Mouse (Mus musculus) mature B cell (primary cell): ENCODE results near the gene Cep95.
"Not testable (repeated sequence)": the region's sequence is repeated elsewhere in the genome, so short reads cannot be mapped to it uniquely, and the experiment has no call there.

ENCODE experiments used
- in situ Hi-C: fragments of 300-500 bp; cut with MboI; formaldehyde crosslinking; loops from 2 replicates; pipeline ENCODE4 v1.14.3; 2019

The Cep95 gene

DNA sequence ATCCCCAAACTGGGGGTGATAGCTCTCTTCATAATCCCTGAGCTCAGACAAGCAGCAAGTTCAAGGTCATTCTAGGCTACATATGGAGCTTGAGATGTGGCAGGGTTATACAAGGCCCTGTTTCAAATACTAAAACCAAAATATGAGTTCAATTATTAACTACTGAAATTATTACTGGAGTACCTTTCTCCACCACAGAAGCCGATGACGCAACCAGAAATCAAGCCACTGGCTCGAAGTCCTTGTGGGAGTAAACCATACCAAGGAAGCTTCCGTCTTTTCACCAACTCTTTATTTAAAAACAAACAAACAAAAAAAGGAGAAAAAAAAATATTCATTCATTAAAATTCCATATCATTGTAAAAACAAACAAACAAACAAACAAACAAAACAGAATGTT, 12.1 kb upstream of the Cep95 start:
- in situ Hi-C loops: no loop called here

DNA sequence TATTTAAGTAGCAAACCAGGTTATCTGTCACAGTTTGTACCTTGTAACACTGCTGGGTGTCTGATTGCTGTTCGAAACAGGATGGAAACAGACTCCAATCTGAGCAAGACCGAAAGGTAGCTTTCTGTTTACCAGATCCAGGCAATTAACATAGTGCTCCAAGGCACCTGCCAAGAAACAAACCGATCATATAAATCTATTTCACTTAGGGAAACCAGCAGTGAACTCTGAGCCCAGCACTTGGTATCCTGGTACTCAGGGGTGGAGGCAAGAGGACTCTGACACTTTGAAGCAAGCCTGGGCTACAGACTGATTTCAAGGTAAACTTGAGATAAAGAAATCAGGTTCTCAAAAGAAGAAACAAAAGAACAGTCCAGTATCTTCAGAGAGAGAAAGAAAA, 11.7 kb upstream of the Cep95 start:
- in situ Hi-C loops: no loop called here

DNA sequence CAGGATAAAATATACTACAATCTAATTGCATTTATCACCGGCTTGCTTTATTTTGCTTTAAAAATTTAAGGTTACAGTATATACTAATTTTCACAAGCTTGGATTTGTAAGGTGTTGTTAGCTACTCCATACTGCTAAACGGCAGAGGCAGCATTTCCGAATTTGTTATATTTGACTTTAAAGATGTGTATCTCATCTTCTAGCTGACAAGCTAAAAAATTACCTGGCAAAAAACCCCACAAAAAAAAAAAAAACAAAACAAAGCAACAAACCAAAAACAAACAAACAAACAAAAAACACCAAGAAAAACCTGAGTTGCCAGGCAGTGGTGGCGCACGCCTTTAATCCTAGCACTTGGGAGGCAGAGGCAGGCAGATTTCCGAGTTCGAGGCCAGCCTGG, 10.9 kb upstream of the Cep95 start:
- in situ Hi-C loops: no loop called here

DNA sequence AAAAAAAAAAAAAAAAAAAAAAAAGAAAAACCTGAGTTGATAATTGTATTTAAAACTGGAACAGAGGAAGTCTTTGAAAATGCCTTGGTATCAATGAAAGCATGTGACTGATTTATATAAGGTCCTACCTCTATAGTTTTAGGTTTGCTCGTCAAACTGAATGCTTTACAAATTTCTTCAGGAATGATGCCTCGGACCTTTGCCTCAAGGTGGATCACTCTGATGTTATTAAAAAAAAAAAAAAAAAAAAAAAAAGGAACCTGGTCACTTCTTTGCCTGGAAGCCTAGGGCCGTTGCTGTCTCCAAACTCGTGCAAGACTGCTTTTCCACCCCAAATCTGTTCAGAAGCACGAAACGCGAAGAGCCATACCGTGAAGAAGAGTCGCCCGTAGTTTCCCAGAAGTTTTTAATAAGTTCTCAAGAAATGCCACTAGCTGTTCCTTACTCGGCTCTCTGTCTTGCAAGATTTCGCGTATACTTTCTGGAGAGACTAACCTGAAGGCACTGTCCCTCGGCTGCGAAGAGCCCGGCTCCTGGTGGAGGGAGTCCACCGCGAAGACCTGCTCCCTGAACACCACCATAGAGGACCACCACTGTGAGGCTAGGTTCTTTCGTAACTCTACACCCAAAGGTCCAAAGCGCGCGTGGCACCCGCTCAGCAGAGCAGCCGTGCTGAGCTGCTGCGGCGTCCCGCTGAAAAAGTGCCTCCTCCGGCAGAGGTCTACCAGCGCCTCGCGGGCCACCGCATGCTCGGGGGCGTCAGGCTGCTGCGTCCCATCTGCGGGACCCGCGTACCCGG, 10.3 kb upstream of the Cep95 start:
- in situ Hi-C loops: no loop called here

DNA sequence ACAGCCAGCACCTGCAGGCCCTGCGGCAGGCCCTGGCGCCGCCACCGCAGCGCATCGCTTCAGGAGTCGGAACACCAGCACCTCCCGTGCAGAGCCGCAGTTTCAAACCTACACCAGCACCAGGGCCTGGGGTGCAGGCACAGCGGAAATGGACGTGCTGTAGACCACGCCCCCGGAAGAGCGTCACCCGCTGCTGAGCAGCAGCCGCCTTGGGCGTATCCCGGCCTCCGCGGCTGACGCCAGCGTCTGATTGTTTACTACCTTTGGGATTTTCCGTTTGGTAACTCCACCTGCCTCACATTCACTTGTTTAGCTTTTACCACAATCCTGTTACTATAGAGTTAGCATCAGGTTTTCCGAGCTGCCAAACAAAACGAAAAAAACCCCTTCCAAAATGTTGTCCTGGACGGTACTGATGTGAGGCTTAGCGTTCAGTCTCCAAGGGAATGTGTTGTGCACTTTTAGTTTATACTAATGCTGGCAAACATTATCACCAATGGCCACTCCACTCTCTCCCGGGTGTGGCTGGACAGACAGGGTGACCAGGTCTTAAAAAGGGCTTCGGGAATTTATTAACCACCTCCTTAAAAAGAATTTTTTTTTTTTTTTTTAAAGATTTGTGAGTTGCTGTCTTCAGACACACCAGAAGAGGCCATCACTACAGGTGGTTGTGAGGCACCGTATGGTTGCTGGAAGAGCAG, 9.5 kb upstream of the Cep95 start, which contains the start of gene Polg2:
Gene Polg2, minus strand, starts transcription at position 150 of the 701 bp plus-strand sequence.
- in situ Hi-C loops: loop anchor here (5.0 kb wide), 1 partner anchor 32 kb away; no protein-coding TSS in a partner anchor

DNA sequence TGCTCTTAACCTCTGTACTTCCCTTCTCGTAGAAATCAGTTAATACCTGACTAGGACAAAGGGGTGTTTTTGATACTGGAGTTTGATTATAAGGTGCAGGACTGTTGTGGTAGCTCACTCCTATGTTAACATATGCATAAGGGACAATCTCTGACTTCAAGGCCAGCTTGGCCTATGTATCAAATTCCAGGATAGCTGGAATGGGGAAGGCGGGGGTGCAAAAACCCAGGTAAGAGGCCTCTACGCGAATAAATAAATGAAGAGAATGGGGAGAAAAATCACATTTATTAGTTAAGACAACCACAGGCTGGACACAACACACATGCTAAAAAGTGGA, 9.0 kb upstream of the Cep95 start:
- in situ Hi-C loops: loop anchor here (5.0 kb wide), 1 partner anchor 33 kb away; no protein-coding TSS in a partner anchor

DNA sequence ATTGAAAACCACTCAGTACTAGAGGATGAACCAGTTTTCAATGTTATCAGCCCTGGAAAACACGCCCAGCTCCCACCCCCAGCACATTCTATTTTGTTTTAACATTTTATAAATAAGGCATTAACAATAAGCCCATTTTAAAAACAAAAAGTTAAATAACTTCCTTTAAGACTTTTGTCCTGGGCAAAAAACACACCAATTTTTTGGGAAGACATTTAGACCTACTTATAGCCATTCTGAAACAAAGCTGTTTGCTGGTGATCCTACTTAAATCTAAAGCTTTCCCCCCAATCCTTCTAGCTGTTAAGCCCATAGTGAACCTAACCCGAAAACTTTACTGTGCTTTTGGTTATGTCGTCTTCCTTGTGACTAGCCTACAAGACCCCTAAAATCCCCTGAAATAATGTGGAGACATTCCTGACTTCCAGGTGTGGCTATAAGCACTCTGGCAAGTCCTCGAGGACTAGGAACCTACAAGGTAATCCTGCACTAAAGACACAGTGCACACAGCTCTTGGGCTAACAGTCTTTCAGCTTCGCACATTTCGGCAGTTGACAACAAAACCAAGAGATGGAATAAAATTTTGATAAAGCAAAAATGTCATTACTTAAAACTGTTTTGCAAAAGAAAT, 8.3 kb upstream of the Cep95 start:
- in situ Hi-C loops: loop anchor here (5.0 kb wide), 1 partner anchor 33 kb away; no protein-coding TSS in a partner anchor

DNA sequence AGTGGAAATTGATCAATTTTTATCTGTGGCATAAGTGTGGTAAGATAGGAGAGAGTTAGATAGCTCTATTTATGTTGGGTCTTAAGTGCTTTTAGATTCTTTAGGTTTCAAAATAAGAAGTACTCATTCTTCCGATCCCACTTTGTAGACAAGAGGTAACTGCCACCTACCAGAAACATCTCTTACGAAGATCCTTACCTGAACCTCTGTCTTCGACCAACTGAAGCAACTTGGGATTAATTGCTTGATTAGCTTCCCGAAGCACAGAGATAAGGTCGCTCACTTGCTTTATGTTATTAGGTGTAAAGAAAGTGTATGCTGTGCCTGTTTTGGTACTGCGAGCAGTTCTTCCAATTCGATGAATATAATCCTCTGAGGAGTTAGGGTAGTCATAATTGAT, 6.8 kb upstream of the Cep95 start:
- in situ Hi-C loops: loop anchor here (5.0 kb wide), 1 partner anchor 35 kb away; no protein-coding TSS in a partner anchor

DNA sequence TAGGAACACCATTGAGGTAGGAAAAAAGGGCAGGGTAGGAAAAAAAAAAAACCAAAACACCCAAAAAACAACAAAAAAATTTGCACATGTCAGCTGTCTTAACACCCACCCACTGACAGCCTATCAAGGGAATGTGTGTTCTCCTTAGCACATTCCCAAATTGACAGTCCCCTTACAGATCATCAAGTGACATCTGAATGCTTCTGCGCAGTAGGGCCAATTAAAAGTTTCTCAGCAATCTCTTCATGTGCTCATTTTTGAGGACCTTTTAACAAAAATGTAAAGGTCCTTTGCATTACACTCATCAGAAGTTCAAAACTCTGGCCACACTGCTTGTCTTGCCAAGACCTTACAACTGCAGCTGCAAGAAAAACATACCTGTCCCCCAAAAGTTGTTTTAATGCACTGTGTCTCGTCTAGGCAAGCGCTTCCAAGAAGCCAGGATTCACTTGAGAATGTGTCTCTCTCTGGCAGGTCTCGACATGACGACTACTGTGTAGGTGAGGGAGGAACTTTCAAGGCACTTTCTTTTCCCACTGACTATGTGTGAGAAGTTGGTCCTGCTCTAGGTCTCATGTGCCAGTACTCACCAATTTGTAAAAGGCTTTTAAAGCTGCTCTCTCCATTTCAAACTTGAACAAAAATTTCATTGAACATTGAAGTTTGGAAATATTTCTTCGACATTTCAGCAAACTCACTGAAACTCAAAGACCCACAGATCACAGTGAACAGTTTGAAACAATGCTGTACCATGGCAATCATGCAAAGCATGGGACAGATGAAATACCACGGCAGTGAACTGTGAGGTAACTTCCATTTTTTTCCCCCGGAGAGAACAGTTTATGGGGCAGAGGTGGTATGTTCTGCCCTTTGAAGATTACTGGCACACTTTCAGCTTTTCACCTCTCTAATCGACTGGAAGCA, 5.9 kb upstream of the Cep95 start:
- in situ Hi-C loops: loop anchor here (5.0 kb wide), 1 partner anchor 36 kb away; no protein-coding TSS in a partner anchor

DNA sequence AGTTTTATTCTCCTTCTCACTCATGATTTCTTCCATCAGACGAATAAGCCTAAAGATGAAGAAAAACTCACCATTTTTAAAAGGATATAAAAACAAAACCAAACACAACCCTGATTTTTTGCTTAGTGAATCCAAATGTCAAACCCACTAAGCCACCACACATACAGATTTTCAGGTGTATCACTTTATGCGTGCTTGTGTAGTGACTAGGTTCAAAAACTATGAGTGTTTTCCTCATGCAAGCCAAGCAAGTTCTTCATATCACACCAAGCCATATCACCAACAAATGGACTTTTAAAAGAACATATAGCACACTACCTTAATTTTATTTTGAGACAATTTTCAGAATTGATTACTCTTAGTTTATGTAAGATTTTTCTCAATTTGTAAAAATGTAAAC, 4.6 kb upstream of the Cep95 start:
- in situ Hi-C loops: loop anchor here (5.0 kb wide), 1 partner anchor 37 kb away; no protein-coding TSS in a partner anchor

DNA sequence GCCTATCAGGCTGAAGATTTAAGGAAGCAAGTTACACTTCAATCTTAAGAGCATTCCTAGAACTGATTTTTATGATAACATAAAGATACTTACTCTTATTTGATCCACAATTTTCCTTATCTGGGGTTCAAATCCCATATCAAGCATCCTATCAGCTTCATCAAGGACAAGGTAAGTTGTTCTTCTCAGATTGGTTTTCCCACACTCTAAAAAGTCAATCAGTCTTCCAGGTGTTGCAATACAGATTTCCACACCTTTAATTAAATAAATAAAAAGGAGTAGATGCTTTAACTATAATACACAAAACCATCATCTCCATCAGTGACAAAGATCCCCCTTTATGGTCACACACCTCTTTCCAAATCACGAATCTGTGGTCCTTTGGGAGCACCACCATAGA, 4.0 kb upstream of the Cep95 start:
- in situ Hi-C loops: no loop called here

DNA sequence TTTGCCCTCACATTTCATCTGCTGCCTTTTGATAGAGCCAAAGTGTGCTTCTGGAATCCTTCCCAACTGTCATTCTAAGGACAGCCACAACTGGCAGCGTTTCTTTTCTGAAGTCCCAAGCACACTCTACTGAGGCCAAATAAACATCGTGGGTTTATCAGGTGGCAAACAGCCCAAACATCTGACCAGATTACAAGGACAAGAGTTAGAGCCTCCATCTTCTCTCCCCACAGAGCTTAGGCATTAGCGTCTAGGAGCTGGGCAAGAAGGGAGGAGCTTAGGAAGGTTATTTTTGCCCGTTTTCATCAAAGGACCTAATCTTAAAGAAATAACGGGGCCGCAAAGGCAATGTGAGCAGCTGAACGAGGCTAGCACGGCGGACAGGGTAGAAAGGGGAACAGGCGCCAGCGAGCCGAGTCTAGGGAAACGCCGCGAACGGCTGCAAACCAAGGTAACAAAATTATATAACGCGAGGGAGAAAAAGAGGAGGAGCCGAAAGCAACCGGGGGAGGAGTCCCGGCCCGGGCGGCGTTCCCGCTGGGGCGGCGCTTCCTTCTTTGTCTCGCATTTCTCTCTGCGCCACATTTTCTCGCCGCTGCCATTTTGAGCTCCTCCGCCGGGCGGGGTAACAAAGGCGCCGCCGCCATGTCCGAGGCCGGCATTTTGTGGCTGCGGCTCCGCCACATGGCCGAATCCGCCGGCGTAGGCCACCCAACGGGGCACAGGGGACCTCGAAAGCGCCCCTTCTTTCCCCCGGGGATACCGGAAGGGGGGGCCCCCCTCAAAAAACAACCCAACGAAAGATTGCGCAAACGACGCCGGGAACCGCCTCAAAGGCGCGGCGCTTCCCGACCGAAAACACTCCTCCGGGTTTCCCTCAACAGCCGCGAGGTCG, 1.7 kb upstream of the Cep95 start:
- in situ Hi-C loops: no loop called here

DNA sequence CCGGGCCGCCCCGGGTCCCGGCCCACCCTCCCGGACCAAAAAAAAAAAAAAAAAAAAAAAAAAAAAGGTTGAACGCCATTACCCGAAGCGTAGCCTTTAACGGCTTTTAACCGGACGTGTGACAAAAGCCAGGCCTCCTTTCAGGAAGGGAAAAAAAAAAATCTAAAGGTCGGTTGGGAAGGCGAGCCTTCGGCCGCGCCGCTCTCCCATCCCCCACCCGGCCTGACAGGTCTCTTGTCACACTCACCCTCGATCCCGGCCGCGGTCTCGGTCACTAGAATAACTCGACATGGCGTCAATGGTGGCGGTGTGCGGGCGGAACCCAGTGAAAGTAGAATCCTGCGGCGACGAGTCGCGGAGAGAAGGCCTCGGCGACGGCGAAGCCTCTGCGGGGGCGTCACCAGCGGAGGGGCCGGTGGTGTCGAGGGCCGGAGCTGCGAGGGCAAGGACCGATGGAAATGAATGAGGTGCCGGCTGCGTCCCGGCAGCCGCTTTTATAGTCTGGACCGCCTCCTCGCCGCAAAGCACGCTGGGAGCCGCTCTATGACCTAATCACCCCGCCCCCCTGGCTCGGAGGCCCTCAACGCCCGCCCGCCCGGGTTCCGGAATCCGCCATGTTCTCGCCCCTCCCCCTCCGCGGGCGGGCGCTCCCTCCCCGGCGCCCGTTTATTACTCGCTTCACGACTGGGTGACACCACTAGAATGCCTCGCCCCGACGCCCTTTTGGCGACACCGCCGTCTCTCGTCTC, 852 bp upstream of the Cep95 start:
- in situ Hi-C loops: no loop called here

DNA sequence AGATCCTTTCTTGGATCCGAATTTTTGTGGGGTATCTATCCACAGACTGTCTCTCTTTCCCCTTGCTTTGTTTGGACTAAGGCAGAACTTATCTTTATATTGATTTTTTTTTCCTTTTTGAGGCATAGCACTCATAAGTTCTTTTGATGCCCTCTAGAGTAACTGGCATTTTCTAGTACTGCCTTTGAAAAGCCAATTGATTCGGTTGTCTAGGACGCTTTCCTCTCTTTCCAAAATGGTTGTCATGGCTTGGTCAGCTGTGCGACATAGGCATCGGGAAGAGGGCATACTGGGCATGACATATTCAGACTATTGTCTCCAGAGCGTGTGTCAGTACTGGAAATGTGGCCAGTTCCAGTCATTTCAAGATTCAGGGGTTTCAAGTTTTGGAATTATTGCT, 597 bp downstream of the Cep95 start:
- in situ Hi-C loops: no loop called here

DNA sequence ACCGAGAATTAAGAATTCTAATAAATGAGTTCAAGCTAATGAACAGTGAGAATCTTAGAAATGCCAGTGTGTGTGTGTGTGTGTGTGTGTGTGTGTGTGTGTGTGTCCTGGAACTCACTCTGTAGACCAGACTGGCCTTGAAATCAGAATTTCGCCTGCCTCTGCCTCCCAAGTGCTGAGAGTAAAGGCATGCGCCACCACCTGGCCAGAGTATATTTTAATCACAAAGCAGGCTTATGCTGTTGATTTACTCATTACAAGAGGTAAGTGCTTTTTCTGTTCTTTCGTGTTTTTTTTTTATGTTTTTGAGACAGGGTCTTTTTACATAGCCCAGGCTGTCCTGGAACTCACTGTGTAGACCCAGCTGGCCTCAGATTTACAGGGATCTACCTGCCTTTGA, 4.8 kb downstream of the Cep95 start:
- in situ Hi-C loops: no loop called here

DNA sequence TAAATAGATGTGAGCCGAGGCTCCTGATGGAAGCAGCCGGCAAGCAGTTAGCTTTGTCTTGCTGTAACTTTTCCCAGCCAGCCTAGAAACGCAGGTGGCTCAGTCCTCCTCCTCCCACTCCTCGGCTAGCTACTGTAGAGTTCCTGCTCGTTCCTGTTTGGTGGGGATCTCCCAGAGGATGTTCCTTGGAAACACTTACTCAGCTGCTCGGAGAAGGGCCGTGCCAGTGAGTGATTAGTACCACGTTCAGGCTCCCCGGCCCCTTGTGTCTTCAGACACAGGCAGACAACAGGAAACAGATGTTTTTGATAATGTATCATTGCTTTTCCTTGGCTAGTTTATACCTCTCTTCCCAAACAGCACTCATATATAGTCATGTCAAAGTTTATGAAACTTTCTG, 6.6 kb downstream of the Cep95 start:
- in situ Hi-C loops: no loop called here

DNA sequence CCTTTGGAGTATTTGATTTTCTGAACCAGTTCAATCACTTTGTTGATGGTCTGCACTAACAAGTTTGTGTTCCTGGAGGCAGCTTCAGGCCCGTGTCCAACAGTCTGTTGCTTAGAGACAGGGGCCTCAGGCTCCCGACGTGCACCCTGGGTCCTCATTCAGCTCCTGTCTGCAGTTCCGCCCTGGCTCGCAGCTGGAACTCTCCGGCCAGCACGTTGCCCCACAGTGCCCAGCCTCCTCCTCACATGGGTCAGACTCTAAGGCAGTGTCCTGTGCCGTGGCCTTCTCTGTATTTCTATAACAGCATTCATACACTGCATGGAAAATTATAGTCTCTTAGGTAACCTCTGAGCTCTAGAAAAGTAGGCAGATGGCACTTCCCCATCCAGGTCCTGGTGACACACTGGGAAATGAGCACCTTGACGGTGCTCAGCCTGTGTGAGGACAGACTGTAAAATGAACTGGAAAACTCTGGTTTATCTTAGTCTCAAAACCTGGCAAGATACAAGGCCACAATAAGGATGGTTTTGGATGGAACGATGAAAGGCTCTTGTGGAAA, 13.1 kb downstream of the Cep95 start:
- in situ Hi-C loops: no loop called here

DNA sequence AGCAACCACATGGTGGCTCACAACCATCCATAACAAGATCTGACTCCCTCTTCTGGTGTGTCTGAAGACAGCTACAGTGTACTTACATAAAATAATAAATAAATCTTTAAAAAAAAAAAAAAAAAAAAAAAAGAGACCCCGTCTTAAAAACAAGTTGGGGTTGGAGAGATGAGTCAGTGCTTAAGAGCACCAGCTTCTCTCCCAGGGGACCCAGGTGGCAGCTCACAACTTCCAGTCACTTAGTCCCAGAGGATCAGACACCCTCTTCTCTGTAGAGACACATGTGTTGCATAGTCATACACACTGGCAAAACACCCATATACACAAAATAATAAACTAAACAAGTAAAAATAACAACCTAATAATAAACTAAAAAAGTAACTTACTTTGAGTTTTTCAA, 18.4 kb downstream of the Cep95 start:
- in situ Hi-C loops: not testable (repeated sequence)

DNA sequence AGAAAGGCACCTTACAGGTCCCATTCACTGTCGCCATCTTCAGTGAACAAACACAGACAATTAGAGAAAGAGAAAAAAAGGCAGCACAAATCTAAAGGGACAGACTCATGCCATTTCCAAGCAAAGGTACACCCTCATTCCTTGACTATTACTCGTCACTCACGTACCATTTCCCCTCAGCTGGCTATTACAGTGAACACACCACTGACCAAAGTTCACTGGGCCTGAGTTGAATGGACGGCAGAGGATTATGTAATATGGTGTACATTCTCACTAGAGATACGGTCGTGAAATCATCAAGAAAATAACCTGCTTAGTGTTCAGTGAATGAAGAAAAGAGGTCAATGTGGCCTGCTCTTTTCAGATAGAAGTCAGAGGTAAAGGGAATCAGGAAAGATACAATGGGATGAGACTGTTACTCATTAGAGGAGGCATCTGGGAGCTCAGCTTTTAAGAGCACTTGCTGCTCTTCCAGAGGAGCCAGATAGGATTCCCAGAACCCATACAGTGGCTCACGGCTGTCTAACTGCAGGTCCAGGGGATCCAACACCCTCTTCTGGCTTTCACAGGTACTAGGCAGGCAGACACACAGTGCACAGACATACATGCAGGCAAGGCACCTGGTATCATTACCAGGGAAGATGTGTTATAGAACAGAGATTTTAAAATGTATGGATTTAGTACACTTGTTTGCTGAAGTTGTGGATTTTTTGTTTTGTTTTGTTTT, 23.5 kb downstream of the Cep95 start:
- in situ Hi-C loops: no loop called here
